Mouse (Mus musculus): ENCODE measurements around the gene Olfr796. TPM values are rescaled to one million over a fixed set of nuclear protein-coding genes. Genes with fewer than 3 reads are reported as not detected.

Gene Olfr796
- polyA plus RNA-seq (2012; rRNA removed), result not detected in 2 replicates

GRCm38 (mm10) chr10:129612470-129612869, at the start of gene Olfr796:
Gene Olfr796 (minus strand): TSS chr10:129612570.
- no peak for DNase-seq
- TF ChIP-seq CTCF (IDR thresholded peaks at IDR 0.05; ENCODE audit: borderline replicate concordance, insufficient read depth, low read depth, low read length), result no peak
- TF ChIP-seq POLR2A (IDR thresholded peaks at IDR 0.05; ENCODE audit: borderline replicate concordance, insufficient read depth, low read length), result no peak
- Histone ChIP-seq H3K27ac (ENCODE audit: insufficient read depth, low read length) (no peak within 1 kb of the TSS), H3K27me3 (ENCODE audit: control insufficient read depth, insufficient read depth, low read length) (no peaks in the 10 kb centered on the region), H3K4me3 (replicated peaks; ENCODE audit: insufficient read depth, low read depth, low read length) (no peak within 1 kb of the TSS), H3K4me1 (ENCODE audit: control insufficient read depth, insufficient read depth, low read length) (no peaks in the 10 kb centered on the region)
- 96% methylated on average over 1 of the region's 1 CpGs for WGBS

GRCm38 (mm10) chr10:129657394-129657793, 45.0 kb upstream of the Olfr796 start, which contains the start of gene Olfr800:
Gene Olfr800 (plus strand): TSS chr10:129657694.
- H3K27ac ChIP-seq (ENCODE audit: insufficient read depth, low read length), result no peak within 1 kb of the TSS
- no peak for DNase-seq
- no peaks in the 10 kb centered on the region for H3K27me3 ChIP-seq (ENCODE audit: control insufficient read depth, insufficient read depth, low read length)
- no peaks in the 10 kb centered on the region for H3K4me1 ChIP-seq (ENCODE audit: control insufficient read depth, insufficient read depth, low read length)
- no peak within 1 kb of the TSS for H3K4me3 ChIP-seq (replicated peaks; ENCODE audit: insufficient read depth, low read depth, low read length)
- TF ChIP-seq POLR2A (IDR thresholded peaks at IDR 0.05; ENCODE audit: borderline replicate concordance, insufficient read depth, low read length) (no peak), CTCF (IDR thresholded peaks at IDR 0.05; ENCODE audit: borderline replicate concordance, insufficient read depth, low read depth, low read length) (no peak)

- H3K4me1 ChIP-seq (ENCODE audit: control insufficient read depth, insufficient read depth, low read length), result no peaks in the 10 kb centered on the region
- DNase-seq, result no peak
- WGBS, result 95% methylated on average over 1 of the region's 1 CpGs
- H3K27ac ChIP-seq (ENCODE audit: insufficient read depth, low read length), result no peak overlapping the region
- H3K27me3 ChIP-seq (ENCODE audit: control insufficient read depth, insufficient read depth, low read length), result no peaks in the 10 kb centered on the region
- TF ChIP-seq POLR2A (IDR thresholded peaks at IDR 0.05; ENCODE audit: borderline replicate concordance, insufficient read depth, low read length) (no peak), CTCF (IDR thresholded peaks at IDR 0.05; ENCODE audit: borderline replicate concordance, insufficient read depth, low read depth, low read length) (no peak)
- no peak overlapping the region for H3K4me3 ChIP-seq (replicated peaks; ENCODE audit: insufficient read depth, low read depth, low read length)
Observed at GRCm38 (mm10) chr10:129651763-129652162, 39.4 kb upstream of the Olfr796 start.

GRCm38 (mm10) chr10:129637184-129637583, 24.8 kb upstream of the Olfr796 start, which contains the start of gene Olfr799:
Gene Olfr799 (plus strand): TSS chr10:129637484.
- WGBS, result 20% methylated on average over 1 of the region's 1 CpGs
- H3K27me3 ChIP-seq (ENCODE audit: control insufficient read depth, insufficient read depth, low read length), result no peaks in the 10 kb centered on the region
- no peak for DNase-seq
- TF ChIP-seq CTCF (IDR thresholded peaks at IDR 0.05; ENCODE audit: borderline replicate concordance, insufficient read depth, low read depth, low read length) (no peak), POLR2A (IDR thresholded peaks at IDR 0.05; ENCODE audit: borderline replicate concordance, insufficient read depth, low read length) (no peak)
- no peak within 1 kb of the TSS for H3K27ac ChIP-seq (ENCODE audit: insufficient read depth, low read length)
- no peak within 1 kb of the TSS for H3K4me3 ChIP-seq (replicated peaks; ENCODE audit: insufficient read depth, low read depth, low read length)
- no peaks in the 10 kb centered on the region for H3K4me1 ChIP-seq (ENCODE audit: control insufficient read depth, insufficient read depth, low read length)

GRCm38 (mm10) chr10:129627834-129628233, 15.5 kb upstream of the Olfr796 start, which contains the start of gene Olfr798:
Gene Olfr798 (minus strand): TSS chr10:129627934.
- no peak for DNase-seq
- H3K4me1 ChIP-seq (ENCODE audit: control insufficient read depth, insufficient read depth, low read length), result no peaks in the 10 kb centered on the region
- H3K27me3 ChIP-seq (ENCODE audit: control insufficient read depth, insufficient read depth, low read length), result no peaks in the 10 kb centered on the region
- H3K27ac ChIP-seq (ENCODE audit: insufficient read depth, low read length), result no peak within 1 kb of the TSS
- no peak for TF ChIP-seq POLR2A (IDR thresholded peaks at IDR 0.05; ENCODE audit: borderline replicate concordance, insufficient read depth, low read length)
- no peak for TF ChIP-seq CTCF (IDR thresholded peaks at IDR 0.05; ENCODE audit: borderline replicate concordance, insufficient read depth, low read depth, low read length)
- no peak within 1 kb of the TSS for H3K4me3 ChIP-seq (replicated peaks; ENCODE audit: insufficient read depth, low read depth, low read length)
- WGBS, result 80% methylated on average over 1 of the region's 1 CpGs

- DNase-seq, result no peak
- Histone ChIP-seq H3K27me3 (ENCODE audit: control insufficient read depth, insufficient read depth, low read length) (no peaks in the 10 kb centered on the region), H3K4me3 (replicated peaks; ENCODE audit: insufficient read depth, low read depth, low read length) (no peak overlapping the region), H3K27ac (ENCODE audit: insufficient read depth, low read length) (no peak overlapping the region), H3K4me1 (ENCODE audit: control insufficient read depth, insufficient read depth, low read length) (no peaks in the 10 kb centered on the region)
- TF ChIP-seq CTCF (IDR thresholded peaks at IDR 0.05; ENCODE audit: borderline replicate concordance, insufficient read depth, low read depth, low read length) (no peak), POLR2A (IDR thresholded peaks at IDR 0.05; ENCODE audit: borderline replicate concordance, insufficient read depth, low read length) (no peak)
Observed at GRCm38 (mm10) chr10:129623251-129623650, 10.9 kb upstream of the Olfr796 start.

- WGBS, result 9% methylated on average over 1 of the region's 1 CpGs
- Histone ChIP-seq H3K27me3 (ENCODE audit: control insufficient read depth, insufficient read depth, low read length) (no peaks in the 10 kb centered on the region), H3K27ac (ENCODE audit: insufficient read depth, low read length) (no peak overlapping the region), H3K4me3 (replicated peaks; ENCODE audit: insufficient read depth, low read depth, low read length) (no peak overlapping the region), H3K4me1 (ENCODE audit: control insufficient read depth, insufficient read depth, low read length) (no peaks in the 10 kb centered on the region)
- DNase-seq, result no peak
- no peak for TF ChIP-seq POLR2A (IDR thresholded peaks at IDR 0.05; ENCODE audit: borderline replicate concordance, insufficient read depth, low read length)
- no peak for TF ChIP-seq CTCF (IDR thresholded peaks at IDR 0.05; ENCODE audit: borderline replicate concordance, insufficient read depth, low read depth, low read length)
Observed at GRCm38 (mm10) chr10:129621724-129622123, 9.4 kb upstream of the Olfr796 start.

GRCm38 (mm10) chr10:129577066-129577465, 35.3 kb downstream of the Olfr796 start:
- WGBS, result 6% methylated on average over 1 of the region's 1 CpGs
- DNase-seq, result no peak
- TF ChIP-seq POLR2A (IDR thresholded peaks at IDR 0.05; ENCODE audit: borderline replicate concordance, insufficient read depth, low read length) (no peak), CTCF (IDR thresholded peaks at IDR 0.05; ENCODE audit: borderline replicate concordance, insufficient read depth, low read depth, low read length) (no peak)
- no peaks in the 10 kb centered on the region for H3K4me1 ChIP-seq (ENCODE audit: control insufficient read depth, insufficient read depth, low read length)
- no peak overlapping the region for H3K4me3 ChIP-seq (replicated peaks; ENCODE audit: insufficient read depth, low read depth, low read length)
- no peak overlapping the region for H3K27ac ChIP-seq (ENCODE audit: insufficient read depth, low read length)
- H3K27me3 ChIP-seq (ENCODE audit: control insufficient read depth, insufficient read depth, low read length), result no peaks in the 10 kb centered on the region
